Mouse (Mus musculus): ENCODE data around the gene Sp8.

DNA sequence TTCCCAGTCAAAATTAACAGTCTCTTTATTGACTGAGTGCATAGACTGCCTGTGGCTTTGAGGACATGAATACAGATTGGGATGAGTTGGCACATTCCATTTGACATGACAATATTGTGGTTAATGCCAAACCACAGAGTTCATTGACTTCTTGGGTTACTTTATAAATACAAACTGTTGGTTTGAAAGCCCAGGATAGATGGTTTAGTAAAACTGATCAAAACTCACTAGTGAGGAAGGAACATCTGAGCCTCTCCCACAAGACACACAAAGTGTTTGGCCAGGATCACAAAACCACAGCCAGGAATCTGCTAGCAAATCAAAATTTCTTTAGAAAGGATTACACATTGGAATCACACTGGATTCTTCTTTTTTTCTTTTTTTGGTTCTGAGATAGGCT, 30.0 kb upstream of the Sp8 start:
- TF ChIP-seq GATA1 (IDR thresholded peaks at IDR 0.05; ENCODE audit: borderline replicate concordance, low read length) (no peak), FLI1 (IDR thresholded peaks at IDR 0.05; ENCODE audit: low read length) (no peak)

Measured in megakaryocyte, embryonic 14.5 days (primary cell).